Mouse (Mus musculus) G1E (cell line): ENCODE measurements at regions not wholly inside any gene's neighbourhood (a gene's known extent, or its start where the extent isn't known, plus 50 kb on each side); places are given as distances from the start of the nearest gene placed in this dataset.

Experiments
- ATAC-seq: 2 replicates; pipeline ENCODE4 v1.8.0; 2016; ENCODE audit warnings: mild to moderate bottlenecking; ENCODE audit not compliant: insufficient number of reproducible peaks, poor library complexity, low FRiP score, severe bottlenecking; ENCODE audit errors: extremely low read depth
- DNase-seq: peaks from one replicate; pipeline ENCODE4 v3.0.0; 2012; ENCODE audit warnings: low spot score
- H3K27me3 ChIP-seq: 2 replicates; pipeline ENCODE4 v1.6.1; 2012; ENCODE audit warnings: mild to moderate bottlenecking, low read length, inconsistent platforms; ENCODE audit not compliant: insufficient read depth
- H3K36me3 ChIP-seq: replicated peaks from 2 replicates; pipeline ENCODE3; 2012; ENCODE audit warnings: mild to moderate bottlenecking, inconsistent platforms
- H3K4me1 ChIP-seq: 2 replicates; pipeline ENCODE4 v1.6.1; 2012; ENCODE audit warnings: low read depth, low read length, inconsistent platforms, mixed read lengths; ENCODE audit not compliant: insufficient read depth
- H3K4me3 ChIP-seq: 2 replicates; pipeline ENCODE4 v1.5.1; 2012; ENCODE audit warnings: low read depth, mild to moderate bottlenecking, inconsistent platforms, low read length, moderate library complexity, mixed read lengths
- H3K9me3 ChIP-seq: replicated peaks from 2 replicates; pipeline ENCODE4 v1.6.1; 2012; ENCODE audit warnings: inconsistent platforms
- CTCF ChIP-seq: IDR thresholded peaks from 2 replicates; pipeline ENCODE4 v1.5.1; 2012; ENCODE audit warnings: low read depth, low read length, inconsistent platforms, mixed read lengths
- GATA1 ChIP-seq: IDR thresholded peaks from 2 replicates; pipeline ENCODE4 v1.6.1; 2012; ENCODE audit warnings: borderline replicate concordance, low read length, inconsistent platforms, mixed read lengths
- GATA2 ChIP-seq: IDR thresholded peaks from 2 replicates; pipeline ENCODE4 v1.6.1; 2012; ENCODE audit warnings: low read depth, low read length, inconsistent platforms, borderline replicate concordance
- POLR2AphosphoS5 ChIP-seq: IDR thresholded peaks from 2 replicates; pipeline ENCODE4 v1.6.1; 2012; ENCODE audit warnings: low read depth, low read length, inconsistent platforms; ENCODE audit not compliant: insufficient replicate concordance
- TAL1 ChIP-seq: conservative IDR thresholded peaks from 2 replicates; pipeline ENCODE4 v1.6.1; 2012; ENCODE audit warnings: low read depth, low read length, inconsistent platforms, mixed read lengths

DNA sequence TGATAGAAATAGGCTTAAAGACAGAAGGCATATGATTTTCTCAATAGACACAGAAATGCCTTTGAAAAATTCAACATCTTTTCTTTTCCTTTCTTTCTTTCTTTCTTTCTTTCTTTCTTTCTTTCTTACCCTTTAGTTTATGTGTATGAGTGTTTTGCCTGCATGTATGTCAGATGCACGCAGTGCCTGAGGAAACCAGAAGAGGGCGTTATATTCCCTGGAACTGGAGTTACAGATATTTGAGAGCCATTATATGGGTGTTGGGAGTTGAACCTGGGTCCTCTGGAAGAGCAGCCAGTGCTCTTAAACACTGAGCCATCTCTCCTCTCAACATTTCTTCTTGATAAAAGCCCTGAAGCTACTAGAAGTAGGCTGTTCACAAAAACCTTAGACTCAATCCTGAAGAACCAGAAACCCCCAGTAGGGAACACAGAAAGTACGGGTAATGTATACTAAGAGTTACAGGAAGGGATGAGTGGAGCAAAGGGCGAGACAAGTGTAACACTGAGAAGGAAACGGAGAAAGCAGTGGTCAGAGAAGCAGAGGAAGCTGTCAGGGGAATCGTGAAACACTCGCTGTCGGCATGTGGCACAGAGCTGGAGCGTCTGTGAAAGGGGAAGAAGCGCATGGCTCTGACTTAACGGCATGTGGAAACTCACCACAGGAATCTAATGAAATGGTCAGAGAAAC is 2253.4 kb downstream of the 4930444P10Rik start:
- DNase-seq (no peak), ATAC-seq (no peak)
- H3K36me3 ChIP-seq, result no peaks in the 10 kb centered on the region
- no peak for TF ChIP-seq POLR2AphosphoS5
- no peaks in the 10 kb centered on the region for H3K9me3 ChIP-seq
- 0 out of 2 replicates have a peak, but pooled peaks cover 2% of the 10 kb centered on the region for H3K27me3 ChIP-seq
- no peak overlapping the region for H3K4me3 ChIP-seq
- H3K4me1 ChIP-seq, result no peaks in the 10 kb centered on the region

DNA sequence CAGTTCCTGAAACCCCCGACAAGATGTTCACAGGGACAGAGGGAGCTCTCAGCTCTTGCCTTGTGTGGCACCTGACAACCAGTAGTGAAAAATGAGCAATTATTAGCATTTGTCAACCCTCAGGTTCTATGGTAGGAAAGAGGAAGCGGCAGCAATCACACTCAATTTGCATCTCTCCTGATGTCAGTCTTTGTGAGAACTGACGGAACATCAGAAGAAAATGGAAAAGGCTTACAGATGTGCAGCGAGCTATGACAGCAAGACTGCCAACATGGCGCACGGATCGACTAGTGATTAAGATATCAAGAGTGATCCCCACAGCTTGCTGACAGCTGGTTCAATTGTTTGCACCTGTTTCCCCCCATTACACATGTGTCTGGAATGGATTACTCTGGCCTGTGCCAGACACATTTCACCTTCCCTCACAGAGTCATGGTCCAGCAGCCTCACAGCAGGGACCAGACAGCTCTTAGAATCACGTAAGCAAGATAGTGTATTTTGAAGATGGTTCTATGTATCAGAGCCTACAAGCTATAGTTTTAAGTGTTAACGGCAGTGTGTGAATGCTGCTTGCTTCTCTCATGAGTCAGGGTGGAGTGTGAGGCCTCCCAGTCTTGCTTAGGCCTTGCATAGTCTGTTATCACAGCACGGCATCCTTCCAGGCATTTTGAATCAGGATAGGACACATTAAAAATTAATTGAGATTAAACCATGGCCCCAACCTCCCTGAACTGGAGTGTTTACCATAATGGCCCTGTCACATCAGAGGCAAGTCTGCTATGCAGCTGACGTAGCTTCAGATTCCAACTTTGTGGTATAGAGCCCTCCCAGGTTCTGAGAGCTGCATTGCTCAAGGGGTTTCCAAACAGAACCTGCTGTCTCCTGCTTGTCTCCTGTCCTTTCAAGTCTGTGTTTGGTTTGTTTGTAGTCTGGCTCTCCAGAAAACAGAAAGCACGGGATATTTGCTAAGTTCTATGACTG is 2258.0 kb downstream of the 4930444P10Rik start:
- no peak for ATAC-seq
- H3K4me1 ChIP-seq, result no peaks in the 10 kb centered on the region
- H3K4me3 ChIP-seq, result no peak overlapping the region
- no peaks in the 10 kb centered on the region for H3K9me3 ChIP-seq
- H3K36me3 ChIP-seq, result no peaks in the 10 kb centered on the region
- H3K27me3 ChIP-seq, result no peaks in the 10 kb centered on the region
- TF ChIP-seq GATA1 (no peak), GATA2 (no peak), CTCF (no peak), TAL1 (no peak), POLR2AphosphoS5 (no peak)
- no peak for DNase-seq

DNA sequence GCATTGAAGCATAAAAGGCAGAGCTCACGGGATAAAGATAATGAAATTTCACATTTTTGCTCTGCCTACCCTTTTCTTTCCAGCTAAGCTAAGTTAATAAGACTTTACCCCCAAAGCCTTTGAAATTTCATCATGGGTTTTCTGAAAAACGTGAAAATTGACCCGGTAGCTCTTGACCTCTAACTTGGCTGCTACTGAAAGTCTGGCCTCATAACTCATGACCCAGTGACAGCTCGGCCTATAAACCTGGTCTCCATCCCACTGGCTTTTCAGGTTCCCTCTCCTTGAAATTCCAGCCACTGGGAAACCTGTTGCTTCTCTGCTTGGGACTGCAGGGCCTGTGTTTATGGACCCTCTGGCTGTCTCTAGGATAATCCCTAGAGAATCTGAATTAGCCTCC is 2285.3 kb downstream of the 4930444P10Rik start:
- Histone ChIP-seq H3K4me3 (no peak overlapping the region), H3K27me3 (no peaks in the 10 kb centered on the region), H3K36me3 (no peaks in the 10 kb centered on the region), H3K4me1 (no peaks in the 10 kb centered on the region), H3K9me3 (no peaks in the 10 kb centered on the region)
- DNase-seq (no peak), ATAC-seq (no peak)
- TF ChIP-seq TAL1, result no peak
- TF ChIP-seq CTCF, result no peak
- no peak for TF ChIP-seq POLR2AphosphoS5
- no peak for TF ChIP-seq GATA2
- TF ChIP-seq GATA1, result no peak

DNA sequence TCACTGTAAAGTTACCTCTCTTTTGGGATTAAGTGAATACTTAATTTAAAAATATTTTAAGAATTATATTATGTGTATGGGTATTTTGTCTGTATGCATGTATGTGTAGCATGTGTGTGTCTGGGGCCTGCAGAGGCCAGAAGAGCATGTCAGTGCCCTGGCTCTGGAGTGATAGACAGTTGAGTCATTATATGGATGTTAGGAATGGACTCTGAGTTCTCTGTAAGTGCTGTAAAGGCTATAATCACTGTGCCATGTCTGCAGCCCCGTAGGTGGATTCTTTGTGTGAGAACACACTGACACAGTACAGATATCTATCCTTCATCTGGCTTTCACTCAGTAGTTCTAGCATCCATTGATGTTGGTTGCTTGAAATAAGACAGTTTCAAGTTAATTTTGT is 2292.7 kb downstream of the 4930444P10Rik start:
- no peaks in the 10 kb centered on the region for H3K4me1 ChIP-seq
- no peaks in the 10 kb centered on the region for H3K9me3 ChIP-seq
- ATAC-seq, result no peak
- no peaks in the 10 kb centered on the region for H3K36me3 ChIP-seq
- no peak for DNase-seq
- H3K4me3 ChIP-seq, result no peak overlapping the region
- H3K27me3 ChIP-seq, result peaks cover 3% of the 10 kb centered on the region; the same call in 1 of the 2 replicates
- TF ChIP-seq POLR2AphosphoS5 (no peak), CTCF (no peak), GATA1 (no peak), GATA2 (no peak), TAL1 (no peak)

DNA sequence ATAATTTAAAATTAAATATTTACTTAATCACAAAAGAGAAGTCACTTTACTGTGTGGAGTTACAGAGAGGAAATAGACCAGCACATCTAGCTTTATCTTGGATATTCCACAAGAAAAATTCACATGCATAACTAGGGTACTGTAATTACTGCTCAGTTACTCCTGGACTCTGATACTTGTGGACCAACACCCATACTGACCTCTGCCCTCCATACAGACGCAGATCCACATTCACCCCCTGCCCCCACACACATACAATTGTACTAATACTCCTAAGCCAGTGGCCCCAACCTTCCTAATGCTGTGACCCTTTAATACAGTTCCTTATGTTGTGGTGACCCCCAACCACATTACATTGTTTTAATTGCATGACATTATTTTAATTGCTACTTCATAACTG is 2294.3 kb downstream of the 4930444P10Rik start:
- no peak for TF ChIP-seq GATA2
- no peak for TF ChIP-seq POLR2AphosphoS5
- TF ChIP-seq CTCF, result no peak
- ATAC-seq (no peak), DNase-seq (no peak)
- Histone ChIP-seq H3K27me3 (peaks cover 3% of the 10 kb centered on the region; the same call in 1 of the 2 replicates), H3K4me1 (no peaks in the 10 kb centered on the region), H3K36me3 (no peaks in the 10 kb centered on the region), H3K4me3 (no peak overlapping the region), H3K9me3 (no peaks in the 10 kb centered on the region)

DNA sequence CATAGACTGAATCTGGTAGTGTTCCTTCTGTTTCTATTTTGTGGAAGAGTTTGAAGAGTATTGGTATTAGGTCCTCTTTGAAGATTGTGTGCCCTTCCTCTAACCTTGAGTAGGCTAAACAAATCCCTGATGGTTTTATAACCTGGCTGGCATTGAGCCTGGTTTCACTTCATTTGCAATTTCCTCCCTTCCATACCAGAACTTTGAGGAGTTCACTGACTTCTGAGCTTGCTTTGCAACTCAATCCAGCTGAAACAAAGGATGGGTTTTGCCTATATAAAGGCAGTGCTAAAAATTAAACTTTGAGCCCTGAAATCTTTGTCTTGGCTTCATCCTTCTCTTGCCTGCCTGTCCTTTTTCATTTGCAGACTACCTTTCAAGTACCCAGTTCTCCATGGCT is 2297.9 kb downstream of the 4930444P10Rik start:
- H3K9me3 ChIP-seq, result no peaks in the 10 kb centered on the region; the same call in 1 of the 2 replicates
- peaks cover 3% of the 10 kb centered on the region; the same call in 1 of the 2 replicates for H3K27me3 ChIP-seq
- no peak overlapping the region for H3K4me3 ChIP-seq
- no peaks in the 10 kb centered on the region for H3K4me1 ChIP-seq
- DNase-seq (no peak), ATAC-seq (no peak)
- H3K36me3 ChIP-seq, result no peaks in the 10 kb centered on the region
- TF ChIP-seq GATA2 (no peak), CTCF (no peak), TAL1 (no peak), GATA1 (no peak), POLR2AphosphoS5 (no peak)
